Mouse (Mus musculus): ENCODE results near the gene Ncmap.
"Not testable (repeated sequence)": the region's sequence is repeated elsewhere in the genome, so short reads cannot be mapped to it uniquely, and the experiment has no call there.

The Ncmap gene

GRCm38 (mm10) chr4:135401881-135402280 lies 3.9 kb upstream of the Ncmap start:
- no peak for DNase-seq (ENCODE audit: low spot score)

- DNase-seq (ENCODE audit: low spot score) = no peak
Measured at GRCm38 (mm10) chr4:135397551-135397950, 476 bp downstream of the Ncmap start.

- DNase-seq (ENCODE audit: low spot score) = no peak
Measured at GRCm38 (mm10) chr4:135396303-135396702, 1.7 kb downstream of the Ncmap start.

- DNase-seq (ENCODE audit: low spot score) = no peak
Measured at GRCm38 (mm10) chr4:135395375-135395774, 2.7 kb downstream of the Ncmap start.

GRCm38 (mm10) chr4:135394666-135395065 lies 3.4 kb downstream of the Ncmap start:
- DNase-seq (ENCODE audit: low spot score) = no peak

GRCm38 (mm10) chr4:135393381-135393780 lies 4.6 kb downstream of the Ncmap start:
- no peak for DNase-seq (ENCODE audit: low spot score)

GRCm38 (mm10) chr4:135392801-135393200 lies 5.2 kb downstream of the Ncmap start:
- DNase-seq (ENCODE audit: low spot score) = no peak

GRCm38 (mm10) chr4:135391014-135391413 lies 7.0 kb downstream of the Ncmap start:
- DNase-seq (ENCODE audit: low spot score) = no peak

GRCm38 (mm10) chr4:135385614-135386013 lies 12.4 kb downstream of the Ncmap start:
- DNase-seq (ENCODE audit: low spot score) = no peak

GRCm38 (mm10) chr4:135382316-135382715 lies 15.7 kb downstream of the Ncmap start:
- DNase-seq (ENCODE audit: low spot score) = peak; percentile 73

GRCm38 (mm10) chr4:135381355-135381754 lies 16.7 kb downstream of the Ncmap start:
- no peak for DNase-seq (ENCODE audit: low spot score)

- DNase-seq (ENCODE audit: low spot score) = no peak
Measured at GRCm38 (mm10) chr4:135377241-135377640, 20.8 kb downstream of the Ncmap start.

GRCm38 (mm10) chr4:135375444-135375843 lies 22.6 kb downstream of the Ncmap start:
- DNase-seq (ENCODE audit: low spot score) = no peak

GRCm38 (mm10) chr4:135373299-135373698 lies 24.7 kb downstream of the Ncmap start:
- DNase-seq (ENCODE audit: low spot score) = no peak

GRCm38 (mm10) chr4:135370372-135370771 lies 27.7 kb downstream of the Ncmap start:
- no peak for DNase-seq (ENCODE audit: low spot score)

GRCm38 (mm10) chr4:135362828-135363227 lies 35.2 kb downstream of the Ncmap start:
- no peak for DNase-seq (ENCODE audit: low spot score)

GRCm38 (mm10) chr4:135361722-135362121 lies 36.3 kb downstream of the Ncmap start:
- no peak for DNase-seq (ENCODE audit: low spot score)

GRCm38 (mm10) chr4:135358736-135359135 lies 39.3 kb downstream of the Ncmap start:
- peak; percentile 24 for DNase-seq (ENCODE audit: low spot score)

- no peak for DNase-seq (ENCODE audit: low spot score)
Measured at GRCm38 (mm10) chr4:135357221-135357920, 40.7 kb downstream of the Ncmap start.

- DNase-seq (ENCODE audit: low spot score) = no peak
Measured at GRCm38 (mm10) chr4:135355886-135356550, 42.0 kb downstream of the Ncmap start.

GRCm38 (mm10) chr4:135354751-135355150 lies 43.3 kb downstream of the Ncmap start:
- DNase-seq (ENCODE audit: low spot score) = not testable (repeated sequence)

- DNase-seq (ENCODE audit: low spot score) = peak; percentile 15
Measured at GRCm38 (mm10) chr4:135353794-135354450, 44.1 kb downstream of the Ncmap start.

Data from urinary bladder, postnatal 25 days (tissue).